In genomic region chr1:191820951-191821325, GRCm38 (mm10) we compare ENCODE assay signal across 8 mouse cellular contexts. TPM values are rescaled to one million over a fixed set of nuclear protein-coding genes. Genes with fewer than 3 reads are reported as not detected.
DNase-seq lines count a peak whose midpoint lies in the region; ATAC-seq and TF ChIP-seq lines count a peak whose summit lies in the region.

No protein-coding gene starts in this region.

- DNase-seq in lung, adult 2 months = no peak
- DNase-seq in lung, postnatal 36 days = no peak
- no peak for DNase-seq in spleen, postnatal 4 days (ENCODE audit: low spot score in 2 of 2)
- no peak for DNase-seq in thymus, postnatal 0 days (ENCODE audit: low spot score)
- DNase-seq in cerebellum, adult 18-20 months = no peak

- peak overlapping the region; percentile 37 for H3K4me3 ChIP-seq in lung, adult 2 months (replicated peaks; ENCODE audit: extremely low read depth, low read depth, low read length)
- peak overlapping the region; percentile 83 for H3K4me3 ChIP-seq in embryonic facial prominence, embryonic 15.5 days (replicated peaks)
- peak overlapping the region; percentile 89 for H3K4me3 ChIP-seq in limb, embryonic 12.5 days (replicated peaks)
- H3K4me3 ChIP-seq in olfactory bulb, adult 2 months (ENCODE audit: insufficient read depth, low read depth, low read length) = peak overlapping the region; percentile 61

- H3K27me3 ChIP-seq in embryonic facial prominence, embryonic 15.5 days = no peaks in the 10 kb centered on the region
- no peaks in the 10 kb centered on the region for H3K27me3 ChIP-seq in limb, embryonic 12.5 days

- TF ChIP-seq POLR2A in lung, adult 2 months (IDR thresholded peaks at IDR 0.05; ENCODE audit: borderline replicate concordance, extremely low read depth, low read depth, low read length) = no peak
- TF ChIP-seq POLR2A in olfactory bulb, adult 2 months (IDR thresholded peaks at IDR 0.05; ENCODE audit: insufficient read depth, low read depth, low read length) = no peak

- no peak for TF ChIP-seq CTCF in lung, adult 2 months (IDR thresholded peaks at IDR 0.05; ENCODE audit: insufficient read depth, low read length)
- no peak for TF ChIP-seq CTCF in olfactory bulb, adult 2 months (IDR thresholded peaks at IDR 0.05; ENCODE audit: insufficient read depth, low read depth, low read length)

- H3K4me1 ChIP-seq in lung, adult 2 months (ENCODE audit: control insufficient read depth, insufficient read depth, low read length) = no peaks in the 10 kb centered on the region
- peaks cover 18% of the 10 kb centered on the region for H3K4me1 ChIP-seq in embryonic facial prominence, embryonic 15.5 days
- H3K4me1 ChIP-seq in limb, embryonic 12.5 days (replicated peaks) = peaks cover 15% of the 10 kb centered on the region
- H3K4me1 ChIP-seq in olfactory bulb, adult 2 months (ENCODE audit: control insufficient read depth, insufficient read depth, low read length) = peaks cover 8% of the 10 kb centered on the region

- H3K4me2 ChIP-seq in embryonic facial prominence, embryonic 15.5 days (replicated peaks) = peak overlapping the region; percentile 89
- H3K4me2 ChIP-seq in limb, embryonic 12.5 days = peak overlapping the region; percentile 82

- WGBS in lung, adult 2 months = 5% methylated on average over 15 of the region's 15 CpGs
- WGBS in embryonic facial prominence, embryonic 15.5 days = 6% methylated on average over 15 of the region's 15 CpGs
- 5% methylated on average over 15 of the region's 15 CpGs for WGBS in limb, embryonic 12.5 days
- 2% methylated on average over 15 of the region's 15 CpGs for WGBS in olfactory bulb, adult 2 months

- 0 out of 2 replicates have a peak overlapping the region, but pooled peaks have one; percentile 17 for H3K27ac ChIP-seq in embryonic facial prominence, embryonic 15.5 days (replicated peaks)
- no peak overlapping the region for H3K27ac ChIP-seq in limb, embryonic 12.5 days
- no peak overlapping the region for H3K27ac ChIP-seq in olfactory bulb, adult 2 months (ENCODE audit: insufficient read depth, low read depth, low read length)

- peaks cover 15% of the 10 kb centered on the region for H3K36me3 ChIP-seq in embryonic facial prominence, embryonic 15.5 days
- H3K36me3 ChIP-seq in limb, embryonic 12.5 days = peaks cover 31% of the 10 kb centered on the region

- H3K9ac ChIP-seq in embryonic facial prominence, embryonic 15.5 days = peak overlapping the region; percentile 33; the same call in 1 of the 2 replicates
- H3K9ac ChIP-seq in limb, embryonic 12.5 days (replicated peaks) = no peak overlapping the region; the same call in 1 of the 2 replicates

- no peaks in the 10 kb centered on the region for H3K9me3 ChIP-seq in embryonic facial prominence, embryonic 15.5 days (replicated peaks)
- no peaks in the 10 kb centered on the region for H3K9me3 ChIP-seq in limb, embryonic 12.5 days

- peak; percentile 27 for ATAC-seq in embryonic facial prominence, embryonic 15.5 days (ENCODE audit: insufficient number of reproducible peaks, low FRiP score, low TSS enrichment, low read depth)
- ATAC-seq in limb, embryonic 12.5 days (ENCODE audit: insufficient number of reproducible peaks, insufficient read depth, low FRiP score, low TSS enrichment, low read depth) = peak; percentile 57

RNA-seq across cellular contexts. Expression of gene Nek2, which starts 0.3 kb away (rescaled TPM):
- polyA plus RNA-seq in lung, adult 2 months (2012; rRNA removed) = 1.9 and 3.7 TPM in 2 replicates
- polyA plus RNA-seq in embryonic facial prominence, embryonic 15.5 days (2015; fragmentation: Nextera tagmentation; extraction: Ambion mirVana) = 31.7 and 36.8 TPM in 2 replicates
- 40.9 and 44.7 TPM in 2 replicates for polyA plus RNA-seq in limb, embryonic 12.5 days (2016; fragmentation: Nextera tagmentation; extraction: Ambion mirVana)
- not detected in 2 replicates for polyA plus RNA-seq in olfactory bulb, adult 2 months (2012; ENCODE audit: insufficient read depth, insufficient read length, low replicate concordance, missing spikeins)
- 49.8 and 53.1 TPM in 2 replicates for polyA plus RNA-seq in thymus, postnatal 0 days (2015; fragmentation: Nextera tagmentation; extraction: Ambion mirVana)

Comparison
In these comparisons a context has a peak if more than half of its experiments do, and no peak if none do; other contexts are left out.
1. H3K4me3 ChIP-seq: peak in every context shown above with its lines; median percentile 89 in limb, embryonic 12.5 days; 83 in embryonic facial prominence, embryonic 15.5 days; 61 in olfactory bulb, adult 2 months; 37 in lung, adult 2 months.